Mouse (Mus musculus): ENCODE measurements around the gene C5ar1. TPM values are rescaled to one million over a fixed set of nuclear protein-coding genes. Genes with fewer than 3 reads are reported as not detected.

C5ar1 gene
- polyA plus RNA-seq, 1 experiment: 0.02 TPM

GRCm38 (mm10) chr7:16204791-16205190, 54.5 kb downstream of the C5ar1 start:
- TF ChIP-seq GATA1 (IDR thresholded peaks at IDR 0.05; ENCODE audit: low read length): no peak

DNA sequence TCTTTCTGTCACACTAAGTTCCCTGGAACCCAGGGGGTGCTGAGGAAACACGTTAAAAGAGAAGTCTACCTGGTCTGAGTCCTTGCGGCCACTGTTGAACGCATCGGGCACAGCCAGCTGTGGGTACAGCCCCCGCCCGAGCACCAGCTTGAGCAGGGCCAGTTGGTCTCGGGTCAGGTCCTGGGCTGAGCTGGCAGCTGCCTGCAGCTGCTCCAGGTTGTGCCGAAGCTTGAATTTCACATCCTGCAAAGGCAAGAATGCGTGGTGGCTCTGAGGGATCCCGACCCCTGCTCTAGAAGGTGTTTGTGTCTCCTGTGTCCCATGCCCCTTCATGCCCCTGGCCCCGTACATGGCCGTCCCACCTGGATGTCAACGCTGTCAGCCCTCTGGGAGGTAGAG, 55.8 kb downstream of the C5ar1 start:
- no peak for TF ChIP-seq GATA1 (IDR thresholded peaks at IDR 0.05; ENCODE audit: low read length)

- no peak for TF ChIP-seq GATA1 (IDR thresholded peaks at IDR 0.05; ENCODE audit: low read length)
These were observed 56.4 kb downstream of the C5ar1 start for GRCm38 (mm10) chr7:16202756-16203504.

GRCm38 (mm10) chr7:16201136-16201535, 58.2 kb downstream of the C5ar1 start:
- TF ChIP-seq GATA1 (IDR thresholded peaks at IDR 0.05; ENCODE audit: low read length): no peak

GRCm38 (mm10) chr7:16198540-16198939, 60.8 kb downstream of the C5ar1 start:
- TF ChIP-seq GATA1 (IDR thresholded peaks at IDR 0.05; ENCODE audit: low read length): no peak

GRCm38 (mm10) chr7:16197166-16197565, 62.2 kb downstream of the C5ar1 start:
- no peak for TF ChIP-seq GATA1 (IDR thresholded peaks at IDR 0.05; ENCODE audit: low read length)

Other genes with a start within 250 kb of the C5ar1 start
- 82.3 and 97.4 TPM in 2 replicates for gene Bicra, start 211.6 kb downstream of the C5ar1 start, polyA plus RNA-seq (2012)
- 0.01 TPM in 1 of 2 replicates, not detected in the other for gene Zfp541, start 197.7 kb downstream of the C5ar1 start, polyA plus RNA-seq (2012)
- gene Napa, start 161.1 kb downstream of the C5ar1 start, polyA plus RNA-seq (2012): 271 and 283 TPM in 2 replicates
- gene Kptn, start 139.6 kb downstream of the C5ar1 start, polyA plus RNA-seq (2012): 32.6 and 47.9 TPM in 2 replicates
- gene Slc8a2, start 129.7 kb downstream of the C5ar1 start, polyA plus RNA-seq (2012): 0.01 TPM in 2 replicates
- not detected in 2 replicates for gene Meis3, start 84.5 kb downstream of the C5ar1 start, polyA plus RNA-seq (2012)
- 26.6 and 27.1 TPM in 2 replicates for gene Dhx34, start 37.5 kb downstream of the C5ar1 start, polyA plus RNA-seq (2012)
- 0.08 and 0.14 TPM in 2 replicates for gene C5ar2, start 15.4 kb downstream of the C5ar1 start, polyA plus RNA-seq (2012)
- 326 and 427 TPM in 2 replicates for gene Inafm1, start 14.1 kb upstream of the C5ar1 start, polyA plus RNA-seq (2012)
- gene Ccdc9, start 27.3 kb upstream of the C5ar1 start, polyA plus RNA-seq (2012): 142 and 204 TPM in 2 replicates
- 226 and 291 TPM in 2 replicates for gene Bbc3, start 48.9 kb upstream of the C5ar1 start, polyA plus RNA-seq (2012)
- gene Sae1, start 128.3 kb upstream of the C5ar1 start, polyA plus RNA-seq (2012): 68.2 and 92.9 TPM in 2 replicates
- gene Zc3h4, start 141.4 kb upstream of the C5ar1 start, polyA plus RNA-seq (2012): 180 and 224 TPM in 2 replicates
- 284 and 414 TPM in 2 replicates for gene Tmem160, start 193.2 kb upstream of the C5ar1 start, polyA plus RNA-seq (2012)
- gene Npas1, start 218.2 kb upstream of the C5ar1 start, polyA plus RNA-seq (2012): not detected in 2 replicates

Measured in G1E-ER4 (cell line).